Mouse (Mus musculus) forebrain, embryonic 14.5 days (tissue): ENCODE measurements at regions not wholly inside any gene's neighbourhood (a gene's known extent, or its start where the extent isn't known, plus 50 kb on each side); places are given as distances from the start of the nearest gene placed in this dataset.
"Not testable (repeated sequence)": the region's sequence is repeated elsewhere in the genome, so short reads cannot be mapped to it uniquely, and the experiment has no call there.

Experiments
- ATAC-seq: fragments of 200-750 bp; cut with Nextera tagmentation; 2 replicates; pipeline ENCODE4 v1.8.0; 2017; ENCODE audit warnings: mild to moderate bottlenecking, moderate library complexity
- DNase-seq: peaks from one replicate; pipeline ENCODE4 v3.0.0-alpha.2; 2015; ENCODE audit warnings: low spot score
- H3K27ac ChIP-seq: fragments of 300-500 bp; sonication (generic); 2 replicates; pipeline ENCODE4 v1.5.1; 2014; ENCODE audit warnings: low read depth, mild to moderate bottlenecking, control low read depth, low read length, moderate library complexity
- H3K27me3 ChIP-seq: fragments of 300-500 bp; sonication (generic); replicated peaks from 2 replicates; pipeline ENCODE4 v1.6.1; 2014; ENCODE audit warnings: low read length, control low read depth, mixed read lengths; ENCODE audit not compliant: control insufficient read depth, insufficient read depth
- H3K36me3 ChIP-seq: fragments of 300-500 bp; sonication (generic); 2 replicates; pipeline ENCODE4 v1.6.1; 2014; ENCODE audit warnings: low read length, control low read depth; ENCODE audit not compliant: control insufficient read depth, insufficient read depth
- H3K4me1 ChIP-seq: fragments of 300-500 bp; sonication (generic); 2 replicates; pipeline ENCODE4 v1.6.1; 2014; ENCODE audit warnings: antibody characterized with exemption, low read length, control low read depth; ENCODE audit not compliant: control insufficient read depth, insufficient read depth
- H3K4me2 ChIP-seq: fragments of 300-500 bp; sonication (generic); 2 replicates; pipeline ENCODE4 v1.6.1; 2014; ENCODE audit warnings: mild to moderate bottlenecking, control low read depth, low read length
- H3K4me3 ChIP-seq: fragments of 300-500 bp; sonication (generic); 2 replicates; pipeline ENCODE4 v1.5.1; 2014; ENCODE audit warnings: low read depth, low read length, control low read depth
- H3K9ac ChIP-seq: fragments of 300-500 bp; sonication (generic); 2 replicates; pipeline ENCODE4 v1.6.1; 2014; ENCODE audit warnings: mild to moderate bottlenecking, low read length, control low read depth, moderate library complexity
- H3K9me3 ChIP-seq: fragments of 300-500 bp; sonication (generic); replicated peaks from 2 replicates; pipeline ENCODE4 v1.6.1; 2016; ENCODE audit warnings: low read length, control low read depth, mixed read lengths; ENCODE audit not compliant: control insufficient read depth
- WGBS: fragments of 180-500 bp; shearing (Covaris S2); extraction: QIAGEN DNeasy Blood & Tissue Kit; methylation state at CpG from one replicate; pipeline ENCODE4 v1.1.7; 2014; 5-methylcytosine and 5-hydroxymethylcytosine counted together

DNA sequence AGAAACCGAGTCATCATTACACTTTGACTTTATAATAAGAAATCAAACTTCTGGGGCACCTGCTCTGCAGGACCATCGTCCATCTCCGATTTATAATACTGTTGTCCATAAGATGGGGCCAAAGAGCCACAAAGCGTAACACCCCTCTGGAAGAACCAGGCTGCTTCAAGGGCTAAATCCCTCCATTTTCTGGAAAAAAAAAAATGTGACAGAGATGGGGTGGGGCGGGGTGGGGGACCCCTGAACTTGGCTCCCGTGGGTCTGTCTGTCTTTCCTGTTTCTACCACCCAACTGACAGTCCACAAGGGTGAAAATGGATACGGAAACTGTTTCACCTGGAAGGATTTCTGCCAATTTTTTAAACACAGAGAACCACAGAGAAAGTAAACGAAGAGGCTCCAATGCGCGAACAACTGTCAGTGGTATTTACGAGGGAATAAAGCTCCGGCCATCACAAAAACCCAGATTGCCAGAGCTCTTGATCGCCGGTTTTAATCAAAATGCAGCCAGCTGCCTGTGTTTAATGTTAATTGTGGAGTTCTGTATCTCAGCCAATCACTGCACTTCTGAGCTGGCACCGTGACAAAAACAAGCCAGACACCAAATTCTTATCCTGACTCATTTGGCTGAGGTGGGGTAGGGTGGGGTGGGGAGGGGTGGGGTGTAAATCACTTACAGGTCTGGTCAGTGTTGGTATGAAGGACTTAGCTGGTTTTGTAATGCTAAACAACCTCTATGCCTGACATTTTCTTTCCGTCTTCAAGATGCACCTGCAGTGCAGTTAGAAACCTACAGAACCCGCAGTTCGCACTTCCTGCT is 122.5 kb upstream of the Dapk1 start:
- DNase-seq = peak; percentile 93
- no peaks in the 10 kb centered on the region for H3K9me3 ChIP-seq
- peak overlapping the region; percentile 76 for H3K27ac ChIP-seq
- H3K27me3 ChIP-seq = no peaks in the 10 kb centered on the region
- WGBS = 2% methylated on average over 18 of the region's 18 CpGs
- peak overlapping the region; percentile 43 for H3K9ac ChIP-seq
- H3K4me2 ChIP-seq = peak overlapping the region; percentile 68
- peak; percentile 87 for ATAC-seq
- peak overlapping the region; percentile 25 for H3K4me3 ChIP-seq
- H3K36me3 ChIP-seq = no peaks in the 10 kb centered on the region
- peaks cover 19% of the 10 kb centered on the region for H3K4me1 ChIP-seq

DNA sequence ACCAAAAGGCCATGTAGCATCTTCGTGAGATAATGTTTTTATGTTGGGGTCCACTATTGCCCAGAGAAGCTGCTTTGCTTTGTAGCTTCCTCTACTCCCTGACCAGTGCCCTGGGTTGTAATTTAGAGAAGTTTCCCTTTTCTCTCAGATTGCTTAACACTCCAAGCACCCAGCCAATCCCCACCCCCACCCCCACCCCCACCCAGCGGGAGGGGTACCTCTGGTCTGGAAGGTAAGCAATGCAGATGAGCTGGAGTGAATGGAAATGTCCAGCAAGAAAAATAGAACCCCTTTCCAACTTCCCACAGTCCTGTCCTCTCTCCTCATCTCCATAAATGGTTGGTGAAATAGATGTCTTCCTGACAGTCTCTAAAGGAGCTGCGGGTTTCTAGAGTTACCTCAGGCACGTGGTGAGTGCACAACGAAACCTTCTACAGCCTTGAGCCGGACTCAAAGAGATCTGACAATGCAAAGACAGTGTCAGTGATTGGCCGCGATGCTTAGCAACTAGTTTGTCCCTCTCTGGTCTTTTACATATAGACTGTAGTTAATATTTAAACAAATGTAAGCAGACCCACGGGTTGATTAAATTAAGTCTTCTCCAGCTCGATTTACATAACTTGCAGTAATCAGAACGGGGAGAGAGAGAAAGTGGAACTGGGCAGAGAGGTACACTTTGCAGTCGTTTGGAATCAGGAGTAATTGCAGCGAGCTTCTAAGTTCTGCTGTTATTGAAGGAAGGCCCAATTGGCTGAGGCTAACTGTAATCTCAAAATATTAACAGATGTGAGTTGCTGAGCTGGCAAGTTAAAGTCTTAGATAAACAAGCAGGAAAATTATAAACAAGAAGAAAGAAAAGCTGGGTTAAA is 121.7 kb upstream of the Dapk1 start:
- Histone ChIP-seq H3K4me1 (peaks cover 19% of the 10 kb centered on the region), H3K27ac (no peak overlapping the region), H3K4me3 (peak overlapping the region; percentile 25; the same call in 1 of the 2 replicates), H3K4me2 (peak overlapping the region; percentile 68), H3K9me3 (no peaks in the 10 kb centered on the region), H3K27me3 (no peaks in the 10 kb centered on the region), H3K9ac (no peak overlapping the region), H3K36me3 (no peaks in the 10 kb centered on the region)
- WGBS = 7% methylated on average over 13 of the region's 13 CpGs
- DNase-seq (peak; percentile 30), ATAC-seq (peak; percentile 24; the same call in 1 of the 2 replicates)

DNA sequence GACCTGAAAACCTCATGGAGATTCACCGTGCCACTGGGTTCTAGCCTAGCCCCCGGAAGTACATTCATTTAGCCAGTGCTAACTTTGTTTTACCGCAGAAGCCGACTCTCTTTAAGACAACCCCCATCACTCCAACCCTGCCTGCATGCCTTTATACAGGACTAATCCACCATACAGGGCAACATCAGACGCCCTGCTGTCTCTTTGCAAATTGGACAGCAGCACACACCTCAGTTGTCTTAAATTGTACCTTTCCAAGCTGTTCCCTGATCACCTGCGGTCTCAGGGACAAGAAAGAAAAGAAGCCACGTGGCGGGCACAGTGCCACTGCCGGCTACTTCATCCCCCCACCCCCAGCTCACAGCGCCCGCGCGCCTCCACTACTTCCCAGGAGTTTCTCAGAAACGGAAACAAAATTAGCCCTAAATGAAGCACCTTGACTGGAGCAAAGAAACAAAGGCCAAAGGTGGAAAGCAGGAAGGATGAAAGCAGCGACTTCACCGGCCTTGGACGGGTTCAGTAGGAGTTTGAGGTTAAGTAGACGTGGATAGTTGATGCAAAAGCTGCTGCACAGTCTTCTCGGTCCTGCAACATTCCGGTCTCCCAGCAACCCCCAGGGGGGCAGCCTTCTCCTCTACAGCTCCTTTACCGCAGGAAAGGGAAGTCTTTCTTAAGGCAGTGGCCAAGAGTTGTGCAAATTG is 120.9 kb upstream of the Dapk1 start:
- DNase-seq = peak; percentile 34
- 2% methylated on average over 21 of the region's 21 CpGs for WGBS
- H3K4me3 ChIP-seq = no peak overlapping the region
- no peak for ATAC-seq
- no peaks in the 10 kb centered on the region for H3K9me3 ChIP-seq
- peaks cover 19% of the 10 kb centered on the region for H3K4me1 ChIP-seq
- H3K36me3 ChIP-seq = no peaks in the 10 kb centered on the region
- H3K9ac ChIP-seq = no peak overlapping the region
- H3K4me2 ChIP-seq = peak overlapping the region; percentile 68
- H3K27ac ChIP-seq = no peak overlapping the region
- H3K27me3 ChIP-seq = no peaks in the 10 kb centered on the region

DNA sequence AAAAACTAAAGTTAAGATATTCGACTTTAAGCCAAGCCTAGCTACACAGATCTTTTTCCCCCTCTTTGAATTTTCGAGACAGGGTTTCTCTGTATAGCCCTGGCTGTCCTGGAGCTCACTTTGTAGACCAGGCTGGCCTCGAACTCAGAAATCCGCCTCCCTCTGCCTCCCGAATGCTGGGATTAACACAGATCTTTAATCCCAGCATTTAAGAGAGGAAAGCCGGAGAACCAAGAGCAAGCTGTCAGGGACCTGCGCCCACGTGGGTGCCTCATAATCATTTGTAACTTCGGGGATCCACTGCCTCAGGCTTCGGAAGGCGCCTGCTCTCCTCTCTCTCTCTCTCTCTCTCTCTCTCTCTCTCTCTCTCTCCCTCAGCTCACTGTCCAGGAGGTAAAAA is 120.3 kb upstream of the Dapk1 start:
- 67% methylated on average over 11 of the region's 11 CpGs for WGBS
- not testable (repeated sequence) for H3K4me2 ChIP-seq, DNase-seq

DNA sequence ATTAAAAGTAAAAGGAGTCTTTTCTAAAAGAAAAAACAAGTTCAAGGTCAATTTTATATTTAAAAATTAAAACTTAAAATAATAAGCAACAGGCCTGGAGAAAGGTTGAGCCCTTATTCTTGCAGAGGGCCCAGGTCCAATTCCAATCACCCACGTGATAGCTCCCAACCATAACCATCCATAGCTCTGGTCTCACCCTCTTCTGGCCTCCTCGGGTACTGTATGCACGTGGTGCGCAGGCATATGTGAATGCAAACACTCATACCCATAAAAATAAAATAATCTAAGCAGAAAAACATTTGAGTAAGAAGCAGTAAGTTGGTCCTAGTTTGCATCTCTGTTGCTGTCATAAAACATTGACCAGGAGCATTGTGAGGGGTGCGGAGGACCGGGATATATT is 119.8 kb upstream of the Dapk1 start:
- Histone ChIP-seq H3K27ac (no peak overlapping the region), H3K4me2 (no peak overlapping the region), H3K9me3 (no peaks in the 10 kb centered on the region), H3K27me3 (no peaks in the 10 kb centered on the region), H3K4me3 (no peak overlapping the region), H3K4me1 (peaks cover 19% of the 10 kb centered on the region), H3K36me3 (no peaks in the 10 kb centered on the region), H3K9ac (no peak overlapping the region)
- ATAC-seq (no peak), DNase-seq (no peak)
- 97% methylated on average over 6 of the region's 6 CpGs for WGBS

More for the DNA sequence above, 120.3 kb upstream of the Dapk1 start:
- H3K27me3 ChIP-seq, H3K27ac ChIP-seq, H3K36me3 ChIP-seq, H3K4me3 ChIP-seq, H3K9ac ChIP-seq, ATAC-seq, H3K9me3 ChIP-seq: not testable (repeated sequence)
- peaks cover 19% of the 10 kb centered on the region for H3K4me1 ChIP-seq

DNA sequence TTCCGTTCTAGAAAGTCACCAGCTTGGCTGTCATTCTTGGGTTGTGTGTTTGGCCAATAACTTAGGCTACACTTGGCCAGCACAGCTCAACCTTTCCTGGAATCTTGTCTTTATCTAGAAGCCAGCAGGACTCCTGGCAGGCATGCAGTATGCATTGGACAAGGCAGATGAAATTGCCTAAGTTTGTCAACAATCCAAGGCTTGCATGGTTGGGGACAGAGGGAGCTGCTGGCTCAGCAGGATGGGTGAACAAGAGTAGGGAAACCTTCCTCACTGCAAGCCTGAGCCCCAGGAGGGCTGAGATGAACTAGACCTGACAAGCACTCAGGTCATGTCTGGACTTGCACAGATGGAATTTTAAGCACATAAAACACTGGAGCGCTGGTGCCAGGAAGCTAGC is 115.6 kb upstream of the Dapk1 start:
- H3K4me3 ChIP-seq = no peak overlapping the region
- 77% methylated on average over 2 of the region's 2 CpGs for WGBS

DNA sequence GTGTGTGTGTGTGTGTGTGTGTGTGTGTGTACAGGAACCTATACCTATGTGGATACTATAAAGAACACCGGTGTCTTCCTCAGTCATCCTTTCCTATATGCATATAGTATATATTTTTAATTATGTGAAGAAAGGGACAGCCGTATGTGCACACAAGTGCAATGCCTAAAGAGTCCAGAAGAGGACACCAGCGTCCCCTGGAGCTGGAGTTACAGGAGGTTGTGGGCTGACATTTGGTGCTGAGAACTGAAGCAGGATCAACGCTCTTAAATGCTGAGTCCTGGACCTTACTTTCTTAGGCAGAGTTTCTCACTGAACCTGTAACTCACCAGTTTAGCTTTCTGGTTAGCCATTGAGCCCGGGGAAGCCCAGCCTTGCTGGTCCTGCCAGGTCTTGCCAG is 114.9 kb upstream of the Dapk1 start:
- Histone ChIP-seq H3K9me3 (no peaks in the 10 kb centered on the region), H3K4me2 (no peak overlapping the region), H3K4me3 (no peak overlapping the region), H3K4me1 (peaks cover 9% of the 10 kb centered on the region), H3K36me3 (no peaks in the 10 kb centered on the region), H3K9ac (no peak overlapping the region), H3K27me3 (no peaks in the 10 kb centered on the region), H3K27ac (no peak overlapping the region)
- ATAC-seq (no peak), DNase-seq (no peak)
- 100% methylated on average over 5 of the region's 5 CpGs for WGBS

More for the DNA sequence above, 115.6 kb upstream of the Dapk1 start:
- Histone ChIP-seq H3K27ac (no peak overlapping the region), H3K27me3 (no peaks in the 10 kb centered on the region), H3K4me2 (no peak overlapping the region), H3K4me1 (peaks cover 9% of the 10 kb centered on the region), H3K9ac (no peak overlapping the region), H3K9me3 (no peaks in the 10 kb centered on the region), H3K36me3 (no peaks in the 10 kb centered on the region)
- ATAC-seq (no peak), DNase-seq (peak; percentile 19)

DNA sequence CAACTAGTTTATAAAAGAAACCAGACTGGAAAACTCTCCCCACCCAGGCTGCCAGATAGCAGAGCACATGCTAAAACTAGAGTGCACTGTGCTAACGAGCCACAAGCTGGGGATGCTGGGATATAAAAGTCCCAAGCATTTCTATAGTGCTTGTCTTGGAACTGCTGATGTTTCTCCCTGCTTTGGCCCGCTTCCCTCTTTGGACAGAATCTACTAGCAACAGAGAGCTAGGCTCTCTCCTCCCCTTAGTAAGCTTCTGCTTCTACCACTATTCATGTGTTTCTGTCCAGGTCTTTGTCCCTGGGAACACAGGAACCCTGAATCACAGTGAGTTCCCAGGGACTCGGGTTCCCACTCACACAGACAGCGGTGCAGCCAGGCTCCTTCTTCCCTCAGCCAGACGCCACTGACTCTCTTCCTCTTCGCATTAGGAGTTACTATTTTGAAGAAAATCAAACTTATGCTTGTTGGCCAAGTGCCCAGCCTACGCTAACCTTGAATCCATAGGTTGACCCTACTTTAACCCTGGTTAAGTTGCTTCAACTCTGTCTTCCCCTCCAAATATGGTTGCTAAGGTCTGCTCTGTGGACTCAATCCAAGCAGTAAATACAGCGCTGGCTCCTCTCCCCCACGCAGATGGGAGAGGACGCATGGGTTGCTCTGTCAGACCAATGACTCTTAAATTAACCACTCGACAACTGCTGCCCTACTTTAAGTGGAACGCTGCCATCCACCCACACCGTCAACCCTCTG is 113.4 kb upstream of the Dapk1 start:
- ATAC-seq = peak; percentile 48
- H3K4me1 ChIP-seq = peaks cover 9% of the 10 kb centered on the region
- no peaks in the 10 kb centered on the region for H3K9me3 ChIP-seq
- H3K4me2 ChIP-seq = no peak overlapping the region
- peak; percentile 41 for DNase-seq
- H3K9ac ChIP-seq = 0 out of 2 replicates have a peak overlapping the region, but pooled peaks have one; percentile 8
- 50% methylated on average over 13 of the region's 13 CpGs for WGBS
- H3K27ac ChIP-seq = 0 out of 2 replicates have a peak overlapping the region, but pooled peaks have one; percentile 14
- no peaks in the 10 kb centered on the region for H3K27me3 ChIP-seq
- no peak overlapping the region for H3K4me3 ChIP-seq
- H3K36me3 ChIP-seq = no peaks in the 10 kb centered on the region
